Comparison of ENCODE assay signal across 8 mouse cellular contexts in the genomic region with DNA sequence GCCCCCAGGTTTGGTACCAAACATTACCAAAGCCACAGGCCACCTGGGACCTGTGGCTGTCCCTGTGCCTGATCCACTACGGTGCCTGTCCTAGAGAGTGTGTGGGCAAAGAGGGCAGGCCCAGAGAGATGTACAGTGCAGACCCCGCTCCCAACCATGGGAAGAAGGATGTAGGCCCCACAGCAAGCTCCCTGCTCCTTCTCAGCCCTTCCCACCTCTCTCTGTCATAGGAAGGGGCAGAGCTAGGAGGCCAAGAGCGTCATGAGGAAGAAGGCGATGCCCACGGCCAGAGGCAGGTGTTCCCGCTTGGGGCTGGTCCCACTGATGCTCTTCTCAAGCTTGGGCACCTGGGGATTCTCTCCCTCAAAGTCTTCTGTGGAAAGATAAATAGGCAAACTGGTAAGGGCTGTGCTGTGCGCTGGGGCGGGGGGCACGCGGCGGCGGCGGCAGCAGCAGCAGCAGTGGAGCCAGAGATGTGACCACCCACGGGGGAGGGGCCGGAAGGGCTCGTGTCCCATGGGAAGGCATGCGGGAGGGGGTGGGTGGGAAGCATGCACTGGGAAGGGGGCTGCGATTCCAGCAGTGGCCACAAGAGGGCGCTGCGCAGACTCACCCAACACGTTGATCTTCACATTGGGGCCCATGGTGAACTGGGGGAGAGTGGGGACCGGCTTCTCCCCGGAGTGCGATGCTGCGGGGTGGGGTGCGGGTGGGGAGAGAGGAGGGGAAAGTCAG. TPM values are rescaled to one million over a fixed set of nuclear protein-coding genes. Genes with fewer than 3 reads are reported as not detected.
DNase-seq lines count a peak whose midpoint lies in the region; ATAC-seq and TF ChIP-seq lines count a peak whose summit lies in the region.

No protein-coding gene starts in this region.

- no peak for ATAC-seq in frontal cortex, adult (ENCODE audit: low TSS enrichment)
- ATAC-seq in hindbrain, embryonic 13.5 days (ENCODE audit: low FRiP score): 0 out of 2 replicates have a peak, but pooled peaks have one; percentile 5

- H3K4me2 ChIP-seq in hindbrain, embryonic 13.5 days: peak overlapping the region; percentile 51

- WGBS in hindbrain, embryonic 13.5 days: 4% methylated on average over 25 of the region's 26 CpGs

- H3K27me3 ChIP-seq in hindbrain, embryonic 13.5 days: peaks cover 39% of the 10 kb centered on the region

- peak overlapping the region; percentile 23 for H3K4me3 ChIP-seq in hindbrain, embryonic 13.5 days
- H3K4me3 ChIP-seq in left cerebral cortex, adult 2 months: peak overlapping the region; percentile 33

- peaks cover 19% of the 10 kb centered on the region for H3K36me3 ChIP-seq in hindbrain, embryonic 13.5 days

- intact Hi-C loops in left cerebral cortex, adult 2 months (cut with DNase I): loop anchor here (5.0 kb wide), 2 partner anchors 172 to 542 kb away; no protein-coding TSS in a partner anchor

- TF ChIP-seq CTCF in left cerebral cortex, adult 2 months (IDR thresholded peaks at IDR 0.05): peak; percentile 95

- no peaks in the 10 kb centered on the region for H3K9me3 ChIP-seq in hindbrain, embryonic 13.5 days

- H3K4me1 ChIP-seq in hindbrain, embryonic 13.5 days (replicated peaks): peaks cover 58% of the 10 kb centered on the region

- H3K9ac ChIP-seq in hindbrain, embryonic 13.5 days: peak overlapping the region; percentile 63; the same call in 1 of the 2 replicates

- DNase-seq in frontal cortex, postnatal 10 days (ENCODE audit: low spot score in 2 of 2): peak; percentile 67 to 81
- DNase-seq in cerebellum, adult 8-10 months: peak; percentile 70
- DNase-seq in frontal cortex, postnatal 25 days (ENCODE audit: low spot score in 2 of 2): peak; percentile 82 to 83
- peak; percentile 81 to 87 for DNase-seq in left cerebral cortex, adult 2 months (ENCODE audit: extremely low spot score in 1 of 2, low spot score in 2 of 2)
- DNase-seq in lung, postnatal 4 days: peak; percentile 87 to 90
- peak; percentile 82 to 86 for DNase-seq in right cerebral cortex, postnatal 10 days (ENCODE audit: low spot score in 2 of 2)

- 0 out of 2 replicates have a peak overlapping the region, but pooled peaks have one; percentile 8 for H3K27ac ChIP-seq in hindbrain, embryonic 13.5 days
- peak overlapping the region; percentile 80 for H3K27ac ChIP-seq in left cerebral cortex, adult 2 months

RNA-seq across cellular contexts. Expression of a gene that starts 7.4 kb away (rescaled TPM):
- polyA plus RNA-seq in hindbrain, embryonic 13.5 days (2015; fragmentation: Nextera tagmentation; extraction: Ambion mirVana): 46.8 and 49.7 TPM in 2 replicates
- total RNA-seq in left cerebral cortex, adult 2 months (2021): 10 to 100 TPM; 49.3 to 55.0 TPM

RNA-seq across cellular contexts. Expression of a gene that starts 22.5 kb away (rescaled TPM):
- 8.6 and 9.8 TPM in 2 replicates for polyA plus RNA-seq in hindbrain, embryonic 13.5 days (2015; fragmentation: Nextera tagmentation; extraction: Ambion mirVana)
- under 1 TPM in 1 of 2 experiments, not detected in 1; 0.21 TPM for total RNA-seq in left cerebral cortex, adult 2 months (2021)

RNA-seq across cellular contexts. Expression of a gene that starts 34.4 kb away (rescaled TPM):
- polyA plus RNA-seq in hindbrain, embryonic 13.5 days (2015; fragmentation: Nextera tagmentation; extraction: Ambion mirVana): 12.1 and 12.4 TPM in 2 replicates
- 1 to 10 TPM; 5.5 to 5.9 TPM for total RNA-seq in left cerebral cortex, adult 2 months (2021)

RNA-seq across cellular contexts. Expression of a gene that starts 34.4 kb away (rescaled TPM):
- 41.5 and 47.0 TPM in 2 replicates for polyA plus RNA-seq in hindbrain, embryonic 13.5 days (2015; fragmentation: Nextera tagmentation; extraction: Ambion mirVana)
- 100 to 1,000 TPM; 106 to 115 TPM for total RNA-seq in left cerebral cortex, adult 2 months (2021)

RNA-seq across cellular contexts. Expression of a gene that starts 45.0 kb away (rescaled TPM):
- polyA plus RNA-seq in hindbrain, embryonic 13.5 days (2015; fragmentation: Nextera tagmentation; extraction: Ambion mirVana): 34.6 and 38.0 TPM in 2 replicates
- total RNA-seq in left cerebral cortex, adult 2 months (2021): 10 to 100 TPM; 36.0 to 38.6 TPM
